Mouse (Mus musculus) C2C12 (cell line): Measurements from ENCODE around the gene Shld1. TPM values are rescaled to one million over a fixed set of nuclear protein-coding genes. Genes with fewer than 3 reads are reported as not detected.

Experiments used
- H3K27me3 ChIP-seq: one replicate; pipeline ENCODE4 v1.6.1; 2011; ENCODE audit not compliant: control insufficient read depth, insufficient read depth, insufficient read length
- H3K36me3 ChIP-seq: one replicate; pipeline ENCODE4 v1.6.1; 2011; ENCODE audit not compliant: control insufficient read depth, insufficient read depth
- H3K4me3 ChIP-seq: one replicate; pipeline ENCODE4 v1.5.1; 2011; ENCODE audit warnings: mild to moderate bottlenecking, control low read depth; ENCODE audit not compliant: poor library complexity, insufficient read depth, severe bottlenecking
- H3K79me2 ChIP-seq: one replicate; pipeline ENCODE4 v1.6.1; 2011; ENCODE audit not compliant: control insufficient read depth, insufficient read depth
- H3K79me3 ChIP-seq: one replicate; pipeline ENCODE4 v1.6.1; 2011; ENCODE audit warnings: low read depth, control low read depth
- H3ac ChIP-seq: one replicate; pipeline ENCODE3; 2011; ENCODE audit warnings: low read depth; ENCODE audit not compliant: control insufficient read depth, insufficient read length
- CEBPB ChIP-seq: IDR thresholded peaks from one replicate; pipeline ENCODE4 v1.6.1; 2011; ENCODE audit warnings: low read depth, mild to moderate bottlenecking, control low read depth, moderate library complexity
- CTCF ChIP-seq: IDR thresholded peaks from one replicate; pipeline ENCODE4 v1.5.1; 2011; ENCODE audit not compliant: control insufficient read depth, insufficient read depth, insufficient read length
- FOSL1 ChIP-seq: IDR thresholded peaks from one replicate; pipeline ENCODE4 v1.8.0; 2011; ENCODE audit warnings: mild to moderate bottlenecking, low read length; ENCODE audit not compliant: poor library complexity, insufficient read depth, severe bottlenecking
- MAX ChIP-seq: IDR thresholded peaks from one replicate; pipeline ENCODE4 v1.6.1; 2011; ENCODE audit warnings: mild to moderate bottlenecking, control low read depth
- MYOD1 ChIP-seq: IDR thresholded peaks from one replicate; pipeline ENCODE4 v1.6.1; 2011; ENCODE audit warnings: low read depth; ENCODE audit not compliant: control insufficient read depth, insufficient read length
- MYOG ChIP-seq: IDR thresholded peaks from one replicate; pipeline ENCODE4 v1.6.1; 2011; ENCODE audit not compliant: control insufficient read depth, insufficient read length; ENCODE audit errors: extremely low read depth
- USF1 ChIP-seq: IDR thresholded peaks from one replicate; pipeline ENCODE4 v1.6.1; 2011; ENCODE audit warnings: low read depth, mild to moderate bottlenecking, control low read depth, moderate library complexity
- polyA plus RNA-seq: library from polyadenylated mRNA; unstranded; fragments of >200 nt; fragmentation: generic; extraction: Trizol; gene quantifications from one replicate; pipeline ENCODE4 v1.2.1, GENCODE M21; 2012; ENCODE audit warnings: missing spikeins

Gene Shld1
- polyA plus RNA-seq, 1 experiment = 5.3 TPM

- Histone ChIP-seq H3K36me3 (no peaks in the 10 kb centered on the region), H3ac (no peak overlapping the region), H3K79me3 (no peaks in the 10 kb centered on the region), H3K79me2 (no peaks in the 10 kb centered on the region), H3K4me3 (no peak overlapping the region), H3K27me3 (no peaks in the 10 kb centered on the region)
- TF ChIP-seq MAX (no peak), CEBPB (no peak)
Observed at GRCm38 (mm10) chr2:132646856-132647745, 39.6 kb upstream of the Shld1 start.

- Histone ChIP-seq H3K36me3 (no peaks in the 10 kb centered on the region), H3ac (no peak overlapping the region), H3K79me2 (no peaks in the 10 kb centered on the region), H3K79me3 (no peaks in the 10 kb centered on the region), H3K4me3 (no peak overlapping the region), H3K27me3 (no peaks in the 10 kb centered on the region)
- TF ChIP-seq CTCF (no peak), MAX (no peak), USF1 (no peak), MYOD1 (no peak), CEBPB (no peak), FOSL1 (no peak), MYOG (no peak)
Observed at GRCm38 (mm10) chr2:132649352-132649870, 37.3 kb upstream of the Shld1 start.

GRCm38 (mm10) chr2:132650546-132650945 is 36.2 kb upstream of the Shld1 start:
- TF ChIP-seq MYOD1 (no peak), FOSL1 (no peak), MYOG (no peak), CEBPB (no peak), CTCF (no peak)
- Histone ChIP-seq H3K79me2 (no peaks in the 10 kb centered on the region), H3K36me3 (no peaks in the 10 kb centered on the region), H3K79me3 (no peaks in the 10 kb centered on the region), H3K4me3 (no peak overlapping the region), H3ac (no peak overlapping the region), H3K27me3 (no peaks in the 10 kb centered on the region)

GRCm38 (mm10) chr2:132652476-132652875 is 34.3 kb upstream of the Shld1 start:
- no peak overlapping the region for H3K4me3 ChIP-seq
- H3ac ChIP-seq = no peak overlapping the region
- TF ChIP-seq CEBPB (no peak), MYOD1 (no peak), USF1 (no peak), CTCF (no peak), MAX (no peak), MYOG (no peak), FOSL1 (no peak)
- no peaks in the 10 kb centered on the region for H3K36me3 ChIP-seq
- no peaks in the 10 kb centered on the region for H3K79me2 ChIP-seq
- H3K79me3 ChIP-seq = no peaks in the 10 kb centered on the region
- no peaks in the 10 kb centered on the region for H3K27me3 ChIP-seq

GRCm38 (mm10) chr2:132654834-132655495 is 31.8 kb upstream of the Shld1 start:
- no peaks in the 10 kb centered on the region for H3K36me3 ChIP-seq
- H3ac ChIP-seq = no peak overlapping the region
- no peaks in the 10 kb centered on the region for H3K79me3 ChIP-seq
- H3K27me3 ChIP-seq = no peaks in the 10 kb centered on the region
- H3K4me3 ChIP-seq = no peak overlapping the region
- H3K79me2 ChIP-seq = no peaks in the 10 kb centered on the region
- TF ChIP-seq USF1 (no peak), MYOD1 (no peak), MAX (no peak), CTCF (no peak), FOSL1 (no peak), MYOG (no peak), CEBPB (no peak)
